Mouse (Mus musculus) retina, adult 2 months (tissue): ENCODE results near the gene Kif3b.
A peak's percentile ranks its signal among the peaks of the same experiment; 100 is the strongest.

Experiments
- DNase-seq: peaks from one replicate; pipeline ENCODE4 v3.0.0-alpha.2; 2012; ENCODE audit warnings: low read depth, low spot score

Gene Kif3b

DNA sequence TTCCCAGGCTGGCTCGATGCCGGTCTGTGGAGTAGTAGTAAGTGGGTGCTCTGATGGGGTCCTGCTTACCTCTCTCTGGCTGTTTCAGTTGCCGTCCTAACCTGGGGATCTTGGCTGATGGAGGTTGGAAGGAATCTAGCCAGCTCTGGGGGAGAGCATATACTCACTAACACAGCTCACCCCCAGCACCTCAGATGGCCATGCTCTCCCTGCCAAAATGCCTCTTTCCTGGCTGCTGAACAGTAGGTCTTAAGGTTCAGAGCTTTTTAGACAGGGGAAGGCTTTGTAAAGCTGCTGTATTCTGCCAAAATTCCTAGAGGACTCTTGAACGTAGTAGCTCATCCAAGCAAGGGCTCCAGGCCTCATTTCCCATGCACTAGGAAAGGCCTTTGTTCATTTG is 6.6 kb downstream of the Kif3b start:
- no peak for DNase-seq

DNA sequence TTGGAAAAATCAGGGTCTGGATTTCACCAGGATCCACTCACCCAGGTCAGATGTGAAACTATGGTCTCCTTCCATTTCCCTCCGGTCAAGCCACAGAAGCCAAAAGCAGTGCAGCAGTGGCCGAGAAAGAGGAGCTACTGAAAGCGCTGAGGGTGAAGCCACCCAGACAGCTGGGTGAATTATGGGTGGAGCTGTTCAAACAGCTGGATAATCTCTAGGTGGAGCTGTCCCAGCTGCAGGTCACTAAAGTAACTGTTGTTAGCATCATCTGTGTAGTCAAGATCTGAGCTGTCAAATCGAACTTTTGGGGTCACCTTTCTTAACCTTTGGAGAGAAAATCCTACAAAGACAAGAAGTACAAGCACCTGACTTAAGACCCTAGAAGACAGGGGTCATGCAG is 7.2 kb downstream of the Kif3b start:
- DNase-seq = no peak

DNA sequence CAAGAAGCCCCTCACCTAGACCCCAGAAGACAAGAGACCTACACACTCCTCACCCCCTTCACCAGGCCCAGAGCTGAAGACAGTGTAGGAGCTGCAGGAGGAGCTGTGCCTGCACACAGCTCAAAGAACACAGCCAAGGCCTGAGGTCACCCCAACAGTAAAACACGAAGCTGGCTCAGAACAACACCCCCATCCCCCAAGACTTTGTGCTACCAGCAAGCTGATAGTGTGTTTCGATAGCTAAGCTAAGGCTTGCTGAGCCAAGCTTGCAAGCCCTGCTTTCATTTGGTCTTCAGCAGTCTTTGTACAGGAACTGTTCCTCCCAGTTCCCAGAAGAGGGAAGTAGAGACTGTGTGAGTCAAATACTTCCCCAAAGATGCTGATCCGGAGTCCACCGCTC is 7.7 kb downstream of the Kif3b start:
- no peak for DNase-seq

DNA sequence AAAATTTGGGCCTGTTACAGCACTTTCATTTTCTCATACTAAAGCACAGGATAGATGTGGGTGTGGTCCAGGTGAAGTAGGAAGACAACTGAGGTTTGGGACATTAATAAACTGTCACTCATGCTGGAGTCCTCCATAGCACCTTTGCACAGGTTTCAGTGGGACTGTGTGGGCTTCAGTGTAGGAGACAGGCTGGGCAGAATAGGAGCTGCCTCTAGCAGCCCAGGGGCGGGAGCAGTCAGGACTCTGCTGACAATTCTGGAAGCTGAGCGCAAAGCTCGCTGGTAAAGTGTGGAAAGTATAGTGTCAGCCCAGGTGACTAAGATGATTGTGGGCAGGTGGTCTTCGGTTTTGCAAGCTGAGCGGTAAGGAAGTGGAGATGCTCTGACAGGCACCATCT is 9.9 kb downstream of the Kif3b start:
- DNase-seq = no peak

DNA sequence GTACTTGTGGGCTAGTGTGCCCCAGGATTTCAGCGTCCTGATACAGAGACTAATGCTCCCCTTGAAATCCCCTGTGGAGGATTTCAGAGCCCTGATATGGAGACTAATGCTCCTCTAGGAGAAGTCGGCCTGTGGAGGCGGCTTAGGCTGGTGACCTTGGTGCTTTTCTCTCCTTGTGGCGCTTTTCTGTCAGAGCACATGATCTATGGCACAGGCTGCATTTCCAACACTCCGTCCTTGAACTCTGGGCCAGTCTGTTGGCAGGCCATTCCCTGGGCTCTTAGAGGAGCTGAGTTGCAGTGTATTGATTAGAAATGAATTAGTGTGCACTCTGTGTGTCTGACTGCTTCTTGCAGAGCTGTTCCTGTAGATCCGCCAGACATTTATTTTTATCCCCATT is 14.0 kb downstream of the Kif3b start:
- peak; percentile 53 for DNase-seq

DNA sequence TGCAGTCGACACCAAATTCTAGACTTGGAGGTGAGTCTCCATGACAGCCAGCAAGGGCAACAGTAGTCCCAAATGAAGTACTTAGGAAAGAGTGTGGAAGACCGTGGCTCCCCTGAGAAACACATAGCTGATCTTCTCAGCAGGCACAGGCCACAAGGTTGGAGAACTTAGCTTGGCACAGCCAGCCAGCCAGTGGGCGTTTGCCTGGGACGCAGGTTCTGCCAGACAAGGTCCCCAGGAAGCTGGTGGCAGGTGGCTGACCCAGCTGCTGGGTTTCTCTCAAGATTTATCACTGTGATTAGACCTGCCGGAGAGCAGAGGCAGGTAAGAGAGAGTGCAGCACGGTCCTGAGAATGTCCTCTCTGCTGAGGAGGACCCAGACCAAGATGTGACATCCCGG is 17.4 kb downstream of the Kif3b start:
- no peak for DNase-seq

DNA sequence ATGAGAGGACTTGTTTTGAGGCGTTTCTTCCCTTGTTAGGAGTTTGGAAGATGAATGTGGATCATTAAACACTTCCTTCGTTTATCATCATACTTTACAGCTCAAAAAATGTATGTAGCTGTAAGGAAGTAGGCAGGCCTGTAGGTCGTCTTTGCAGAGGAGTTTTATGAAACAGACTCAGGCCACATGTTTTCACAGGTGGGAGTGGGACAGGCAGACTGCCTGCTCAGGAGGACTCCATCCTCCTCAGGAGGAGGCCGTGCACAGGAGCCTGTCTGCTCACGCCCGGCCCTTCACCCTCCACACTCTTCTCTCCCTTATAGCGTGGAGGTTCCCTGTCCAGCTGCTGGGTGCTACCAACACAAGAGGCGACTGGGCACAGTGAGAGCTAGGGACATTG is 17.9 kb downstream of the Kif3b start:
- DNase-seq = no peak

DNA sequence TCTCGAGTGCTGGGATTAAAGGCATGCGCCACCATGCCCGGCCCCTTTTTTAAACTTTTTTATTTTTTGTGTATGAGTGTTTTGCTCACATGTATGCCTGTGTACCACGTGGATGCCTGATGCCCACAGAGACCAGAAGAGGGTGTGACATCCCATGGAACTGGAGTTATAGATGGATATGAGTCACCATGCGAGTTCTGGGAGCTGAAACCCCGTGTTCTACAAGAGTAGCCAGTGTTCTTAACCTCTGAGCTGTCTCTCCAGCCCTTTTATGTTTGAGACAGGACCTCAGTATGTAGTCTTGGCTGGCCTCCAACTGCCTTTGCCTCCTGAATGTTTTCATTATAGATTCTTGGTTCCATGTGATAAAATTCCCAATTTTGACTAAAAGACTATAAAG is 19.0 kb downstream of the Kif3b start:
- DNase-seq = no peak

DNA sequence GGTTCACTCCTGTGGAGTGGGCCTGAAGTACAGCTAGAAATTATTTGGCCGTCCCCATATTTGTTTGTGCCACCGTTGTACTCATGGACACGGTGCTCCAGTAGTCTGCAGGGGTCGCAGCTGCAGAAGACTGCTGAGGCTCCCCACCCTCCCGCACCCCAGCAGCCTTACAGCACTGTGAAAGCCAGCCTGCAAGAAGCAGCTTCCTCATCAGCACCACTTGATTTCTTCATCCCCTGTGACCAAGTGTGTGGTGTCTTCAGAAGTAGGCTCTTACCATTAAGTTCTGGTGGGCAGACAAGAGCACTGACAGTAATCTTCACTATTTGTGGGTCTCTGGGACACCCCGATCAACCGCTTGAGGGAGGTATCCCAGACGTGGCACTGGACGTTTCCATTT is 21.7 kb downstream of the Kif3b start:
- no peak for DNase-seq

DNA sequence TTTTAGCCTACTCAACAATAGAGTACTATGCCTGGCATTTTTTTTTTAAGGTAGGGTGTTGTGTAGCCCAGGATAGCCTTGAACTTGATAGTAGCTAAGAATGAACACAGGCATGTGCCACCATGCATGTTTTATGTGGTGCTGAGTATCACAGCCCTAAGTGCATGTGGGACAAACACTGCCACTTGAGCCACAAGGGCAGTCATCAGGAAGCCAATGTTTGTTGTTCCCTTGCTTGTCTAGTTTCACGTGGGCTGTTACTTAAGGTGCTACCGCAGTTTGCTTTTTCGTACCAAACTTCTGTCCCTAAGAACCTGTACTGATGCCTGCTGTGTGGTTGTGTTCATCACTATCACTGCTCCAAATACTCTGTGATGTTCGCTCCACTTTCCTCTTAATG is 27.2 kb downstream of the Kif3b start:
- no peak for DNase-seq

DNA sequence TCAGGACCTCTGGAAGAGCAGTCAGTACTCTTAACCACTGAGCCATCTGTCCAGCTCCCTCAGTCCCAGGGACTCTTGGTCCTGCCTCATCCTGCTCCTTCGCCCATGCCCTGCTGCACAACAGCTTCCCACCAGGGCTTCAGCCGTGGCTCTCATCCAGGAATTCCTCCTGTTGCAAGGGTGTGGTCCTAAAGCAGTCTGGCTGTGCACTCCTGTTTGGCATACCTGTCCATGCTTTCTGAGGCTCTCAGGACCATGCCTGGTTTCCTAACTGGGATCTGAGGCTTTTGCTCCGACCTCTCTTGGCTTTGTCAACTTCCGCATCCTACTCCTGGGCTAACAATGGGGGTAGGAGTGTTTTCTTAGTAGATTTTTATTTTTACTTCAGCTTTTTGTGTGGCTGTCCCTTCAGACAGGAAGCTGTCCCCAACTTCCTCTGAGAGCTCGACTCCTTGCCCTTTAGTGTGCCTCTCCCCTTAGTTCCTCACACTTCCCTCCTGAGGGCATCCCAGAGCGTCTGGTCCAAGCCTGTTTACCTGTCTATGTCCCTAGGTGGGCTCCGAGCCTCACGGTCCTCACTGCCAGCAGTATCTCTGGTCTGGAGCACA is 27.9 kb downstream of the Kif3b start:
- DNase-seq = no peak

DNA sequence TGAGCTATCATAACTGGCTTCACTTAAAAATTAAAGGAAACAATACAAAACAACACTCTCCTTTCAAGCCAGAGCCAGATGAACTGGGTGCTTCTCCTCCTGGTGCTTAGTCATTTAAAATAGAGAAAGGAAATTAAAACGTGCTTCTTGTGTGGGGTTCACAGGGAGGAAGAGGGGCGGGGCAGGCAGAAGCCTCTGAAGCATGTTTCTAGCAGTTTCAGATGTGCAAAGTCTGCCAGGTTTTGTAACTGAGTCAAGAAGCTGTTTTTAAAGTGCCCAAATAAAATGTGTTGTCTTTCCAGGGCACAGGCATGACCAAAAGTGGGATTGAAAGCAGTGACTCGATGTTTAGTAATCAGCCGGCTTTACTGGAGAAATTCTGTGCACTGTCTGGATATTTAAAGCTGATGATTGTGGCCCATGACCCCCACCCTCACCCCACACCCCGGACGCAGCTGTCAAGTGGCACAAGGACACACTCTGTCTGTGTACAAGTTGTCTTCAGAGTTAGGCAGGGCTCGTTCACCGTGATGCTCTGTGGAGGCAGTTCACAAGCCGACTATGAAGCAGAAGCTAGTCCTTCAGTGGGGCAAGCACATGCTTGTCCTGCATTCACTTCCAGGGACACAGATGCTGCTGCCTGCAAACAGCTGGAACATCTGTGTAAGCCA is 34.6 kb downstream of the Kif3b start:
- no peak for DNase-seq

DNA sequence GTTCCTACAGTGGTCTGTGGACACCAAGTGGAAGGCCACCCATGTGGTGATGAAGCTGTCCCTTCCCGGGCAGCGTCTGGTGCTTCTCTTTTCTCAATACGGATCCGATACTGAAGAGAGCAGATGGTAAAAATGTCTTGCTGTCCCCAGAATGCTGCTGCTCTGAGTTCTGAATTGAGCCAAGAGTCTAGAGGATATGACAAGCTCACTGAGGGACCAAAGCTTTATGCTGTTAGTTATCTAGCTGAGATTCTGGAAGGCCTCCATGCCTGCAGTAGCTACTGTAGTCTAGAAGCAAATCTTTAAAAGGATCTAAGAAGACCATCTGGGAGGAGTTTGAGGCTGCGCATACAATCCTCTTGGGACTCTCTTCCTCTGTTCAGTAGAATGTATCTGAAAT is 41.1 kb downstream of the Kif3b start:
- no peak for DNase-seq

DNA sequence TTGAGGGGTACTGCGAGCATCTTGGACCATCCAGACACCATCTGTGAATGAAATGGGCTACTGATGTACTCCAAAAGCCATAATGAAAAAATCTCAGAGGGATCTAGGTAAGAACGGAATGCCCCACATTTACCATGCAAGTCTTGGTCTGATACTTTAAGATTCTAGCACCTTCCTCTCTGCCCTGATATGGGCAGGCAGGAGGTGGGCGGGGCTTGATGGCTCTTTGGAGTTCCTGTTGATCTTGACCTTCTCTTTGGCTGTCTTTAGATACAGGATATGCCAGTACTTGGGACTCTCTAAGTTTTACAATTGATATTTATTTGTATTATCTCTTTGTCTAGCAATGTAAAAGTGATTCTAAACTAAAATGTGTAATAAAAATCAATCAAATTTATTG is 41.8 kb downstream of the Kif3b start:
- no peak for DNase-seq

DNA sequence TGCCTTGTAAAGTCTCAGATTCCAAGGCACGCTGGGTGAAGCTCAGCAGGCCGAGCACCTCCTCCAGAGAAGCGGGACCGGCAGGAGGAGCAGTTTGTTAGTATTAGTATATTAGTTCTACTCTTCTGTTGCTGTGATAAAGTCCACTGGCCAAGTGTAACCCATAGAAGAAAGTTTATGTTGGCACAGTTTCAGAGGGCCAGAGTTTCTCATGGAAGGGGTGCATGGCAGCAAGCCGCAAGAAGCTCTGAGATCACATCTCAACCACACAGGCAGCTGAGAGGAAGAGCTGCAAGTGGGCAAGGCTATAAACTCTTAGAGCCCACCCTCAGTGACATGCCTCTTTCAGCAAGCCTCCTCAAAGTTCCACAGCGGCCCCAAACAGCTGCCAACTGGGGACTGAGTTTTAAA is 42.6 kb downstream of the Kif3b start:
- DNase-seq = no peak

DNA sequence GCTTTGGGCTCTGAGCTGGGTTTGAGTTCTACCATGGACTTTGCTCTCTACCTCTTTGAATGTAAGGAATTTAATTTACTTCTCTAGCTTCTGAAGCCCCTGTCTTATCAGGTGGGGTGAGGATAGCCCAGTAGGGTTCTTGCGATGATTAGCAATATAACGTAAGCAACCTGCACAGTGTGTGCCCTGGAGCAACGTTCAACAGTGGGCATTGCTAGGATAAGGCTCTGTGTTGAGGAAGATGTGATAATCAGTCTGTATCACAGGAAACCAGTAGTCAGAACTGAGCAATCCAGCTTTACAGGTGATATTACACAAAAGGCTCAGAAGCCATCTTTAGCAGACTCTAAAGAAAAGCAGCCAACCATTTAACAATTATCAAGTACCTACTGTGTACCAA is 43.1 kb downstream of the Kif3b start:
- DNase-seq = no peak

DNA sequence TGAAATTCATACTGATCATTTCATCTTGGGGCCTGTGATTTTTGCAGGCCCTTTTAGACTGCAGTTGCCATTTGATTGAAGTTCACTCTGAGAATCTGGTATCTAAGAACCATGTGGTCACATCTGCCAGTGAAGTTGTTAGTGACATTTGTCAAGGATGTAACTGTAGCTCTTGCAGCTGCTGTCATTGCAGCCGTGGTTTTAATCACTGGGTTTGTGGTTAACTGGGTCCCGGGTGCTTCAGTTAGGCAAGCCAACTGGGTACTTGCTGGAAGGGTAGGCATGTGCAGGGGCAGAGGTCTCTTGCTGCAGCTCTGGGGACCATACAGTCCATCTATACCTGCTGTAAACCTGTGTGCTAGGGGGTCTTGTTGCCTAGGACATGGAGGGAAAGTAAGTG is 44.9 kb downstream of the Kif3b start:
- DNase-seq = no peak

DNA sequence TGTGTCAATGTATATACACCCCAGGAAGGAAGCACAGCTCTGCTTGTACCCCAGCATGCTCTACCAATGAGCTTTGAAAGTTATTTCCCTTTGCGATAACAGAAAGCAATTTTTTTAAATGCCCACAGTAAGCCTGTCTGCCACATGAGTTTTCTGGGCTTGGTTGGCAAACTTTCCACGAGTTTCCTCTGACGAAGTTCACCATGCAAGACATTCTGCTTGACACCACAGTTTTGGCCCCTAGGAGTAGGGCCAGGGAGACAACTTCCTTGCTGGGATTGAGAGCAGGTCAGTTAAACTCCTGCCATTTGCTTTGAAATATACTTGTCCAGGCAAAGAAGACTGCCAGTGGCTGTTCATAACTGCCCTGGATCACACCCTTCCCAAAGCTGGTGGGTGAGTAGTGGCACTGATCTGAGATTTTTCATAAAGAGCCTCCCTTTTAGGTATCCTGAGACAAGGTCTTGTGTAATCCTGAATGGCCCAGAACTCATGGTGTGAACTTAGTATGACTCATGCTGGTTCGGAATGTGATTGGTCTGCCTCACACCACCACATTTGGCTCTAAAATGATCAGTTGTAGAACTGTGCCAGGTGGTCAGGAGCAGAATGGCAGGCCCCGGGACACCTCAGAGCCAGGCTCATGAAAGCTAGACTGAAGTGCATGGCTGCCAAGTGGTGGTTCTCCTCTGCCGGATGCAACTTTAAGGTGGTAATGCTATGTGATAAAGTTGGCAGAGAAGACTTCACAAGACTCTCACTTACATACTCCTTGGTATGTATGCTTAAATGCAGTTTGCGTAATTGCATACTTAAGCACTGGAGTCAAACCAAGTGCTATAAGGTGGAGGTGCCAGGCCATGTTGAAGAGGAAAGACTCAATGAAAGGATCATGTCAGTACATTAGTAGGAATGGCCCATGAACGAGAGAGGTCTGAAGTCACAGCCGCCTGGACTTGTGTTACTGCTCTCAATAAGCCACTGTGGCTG is 47.4 kb downstream of the Kif3b start:
- no peak for DNase-seq

DNA sequence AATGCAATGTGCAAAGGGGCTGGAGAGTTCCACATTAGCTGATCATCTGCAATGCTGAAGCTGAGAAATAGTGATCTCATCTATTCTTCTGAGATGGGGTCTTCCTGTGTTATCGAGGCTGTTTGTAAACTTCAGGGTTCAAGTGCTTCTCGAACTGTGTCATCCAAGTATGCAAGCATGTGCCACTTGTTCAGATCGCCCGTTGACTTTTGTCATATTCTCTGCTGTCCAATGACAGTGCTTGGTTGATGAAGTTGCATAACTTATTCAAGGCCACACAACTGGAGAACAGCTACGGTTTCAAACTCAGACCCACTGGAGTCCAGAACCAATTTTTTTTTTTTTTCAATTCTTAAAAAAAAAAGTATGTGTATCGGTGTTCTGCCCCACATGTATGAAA is 51.0 kb downstream of the Kif3b start:
- no peak for DNase-seq

DNA sequence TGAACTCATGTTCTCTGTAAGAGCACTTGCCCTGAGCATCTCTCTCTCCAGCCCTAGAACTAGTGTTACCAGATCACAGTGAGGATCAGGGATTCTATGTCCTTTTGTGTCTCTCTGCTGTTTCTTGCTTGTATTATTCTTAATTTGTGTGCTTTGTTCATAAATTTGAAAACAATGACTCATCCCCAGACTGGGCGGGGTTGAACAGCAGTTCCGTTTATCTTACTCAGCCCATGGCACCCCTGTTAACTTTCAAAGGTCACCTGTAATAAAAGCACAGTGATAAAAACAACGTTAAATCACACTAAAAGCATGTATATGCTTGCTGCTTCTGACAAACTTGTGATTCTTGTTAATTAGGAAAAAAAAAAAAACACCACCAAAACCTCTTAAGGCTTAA is 51.4 kb downstream of the Kif3b start:
- DNase-seq = no peak

DNA sequence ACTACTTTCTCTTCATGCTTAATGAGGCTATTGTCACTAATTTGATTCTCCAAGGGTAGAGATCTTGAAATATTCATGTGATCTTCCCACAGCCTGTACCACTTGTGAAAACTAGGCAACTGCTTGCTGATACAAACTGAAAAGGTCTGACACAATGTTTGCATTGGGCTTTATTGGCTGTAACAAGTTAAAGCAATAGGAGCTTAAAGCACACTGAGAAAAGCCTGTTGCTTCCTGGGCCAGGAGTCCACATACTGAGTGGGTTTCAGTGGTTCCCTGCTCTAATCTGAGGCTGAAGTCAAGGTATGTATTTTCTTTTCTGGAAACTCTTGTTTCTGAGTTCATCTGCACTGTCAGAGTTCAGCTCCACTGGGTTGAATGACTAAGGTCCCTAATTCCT is 52.0 kb downstream of the Kif3b start:
- DNase-seq = no peak

DNA sequence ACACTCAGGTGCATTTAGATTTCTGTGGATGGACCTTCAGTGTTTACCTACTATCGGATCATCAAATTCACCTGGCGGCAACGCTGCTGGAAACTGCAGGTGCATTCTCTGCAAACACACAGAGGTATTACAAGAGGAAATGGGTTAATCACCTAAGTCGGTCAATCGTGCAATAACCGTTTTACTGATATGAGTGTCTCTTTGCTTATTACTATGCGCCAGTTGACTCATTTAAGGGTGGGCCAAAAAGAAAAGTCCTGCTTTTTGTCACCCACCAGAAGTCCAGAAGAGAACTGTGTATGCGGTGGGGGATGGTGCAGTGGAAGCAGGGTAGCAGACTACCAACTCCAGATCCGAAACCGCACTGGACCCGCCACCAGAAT is 53.8 kb downstream of the Kif3b start:
- no peak for DNase-seq
